Mouse (Mus musculus): Measurements from ENCODE around the gene Rwdd3.

Gene Rwdd3

DNA sequence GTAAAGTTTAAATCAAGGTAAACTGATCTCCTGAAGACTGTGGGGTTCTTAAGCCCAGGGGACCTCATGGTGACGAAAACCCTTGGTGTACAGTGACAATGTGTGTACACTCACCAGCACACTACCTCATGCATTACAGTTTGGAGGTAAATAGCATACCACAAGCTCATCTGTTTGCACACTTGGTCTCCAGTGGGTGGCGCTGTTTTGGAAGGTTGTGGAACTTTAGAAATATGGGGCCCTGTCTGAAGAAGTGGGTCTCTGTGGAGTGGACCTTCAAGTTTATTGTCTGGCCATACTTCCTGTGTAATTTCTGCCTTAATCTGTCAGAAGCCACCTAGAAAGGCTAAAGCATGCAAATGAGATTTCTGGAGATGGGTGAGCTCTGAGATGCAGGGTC, 9.8 kb downstream of the Rwdd3 start:
- no peak for DNase-seq (ENCODE audit: inconsistent age in 2 of 2, low spot score in 1 of 2)

DNA sequence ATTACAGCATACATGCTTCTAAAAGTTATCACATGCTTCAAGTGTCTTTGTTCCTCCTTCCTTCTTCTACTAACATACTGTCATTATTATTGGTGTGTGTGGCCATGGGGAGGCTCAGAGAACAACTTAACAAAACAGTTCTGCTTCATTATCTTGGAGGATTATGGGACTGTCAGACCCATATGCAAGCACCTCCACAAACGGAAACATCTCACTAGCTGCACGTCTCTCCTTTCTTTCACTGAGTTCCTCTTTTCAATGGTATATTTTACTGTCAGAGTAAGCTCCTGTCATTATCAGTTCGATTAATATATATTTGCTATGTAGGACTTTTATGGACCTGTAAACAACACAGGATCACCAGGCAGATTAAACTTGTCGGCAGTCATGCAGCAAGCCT, 11.1 kb downstream of the Rwdd3 start:
- DNase-seq (ENCODE audit: inconsistent age in 2 of 2, low spot score in 1 of 2) = no peak

DNA sequence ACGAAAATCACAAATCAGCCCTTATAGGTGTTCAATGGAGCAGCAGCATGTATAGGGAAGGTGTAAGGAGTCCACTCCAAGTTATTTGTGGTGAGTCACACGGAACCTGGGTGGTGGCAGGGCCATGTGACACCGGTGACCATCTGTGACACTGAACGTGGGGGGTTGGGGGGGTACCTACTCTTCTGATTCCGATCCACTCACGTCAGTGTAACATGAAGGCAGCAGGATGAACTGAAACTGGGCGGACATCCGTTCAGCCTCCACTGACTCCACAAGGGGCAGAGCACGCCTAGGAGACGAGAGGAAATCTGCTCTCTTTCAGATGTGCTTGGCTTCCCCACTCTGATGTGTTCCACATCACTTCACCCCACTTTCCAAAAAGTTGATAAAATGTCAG, 11.9 kb downstream of the Rwdd3 start:
- no peak for DNase-seq (ENCODE audit: inconsistent age in 2 of 2, low spot score in 1 of 2)

DNA sequence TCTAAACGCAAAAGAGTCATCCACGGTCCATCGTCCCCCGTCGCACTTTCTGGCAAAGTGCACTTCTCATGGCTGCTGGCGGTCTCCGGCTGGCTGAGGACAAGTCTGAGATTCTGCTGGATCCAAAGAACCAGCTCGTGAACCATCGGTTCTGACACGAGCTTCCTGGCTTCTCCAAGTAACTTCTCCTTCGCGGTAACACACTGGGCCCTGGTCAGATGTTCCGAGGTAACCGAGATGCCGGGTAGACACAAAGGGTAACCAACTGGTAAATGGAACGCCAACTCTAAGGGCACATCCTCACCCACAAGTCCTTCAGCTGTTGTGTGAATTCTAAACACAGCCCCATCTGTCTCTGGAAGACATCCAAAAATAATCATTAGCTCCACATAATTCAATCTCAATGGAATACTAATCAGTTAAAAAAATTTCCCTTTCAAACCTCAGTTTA, 12.6 kb downstream of the Rwdd3 start:
- DNase-seq (ENCODE audit: inconsistent age in 2 of 2, low spot score in 1 of 2) = no peak

DNA sequence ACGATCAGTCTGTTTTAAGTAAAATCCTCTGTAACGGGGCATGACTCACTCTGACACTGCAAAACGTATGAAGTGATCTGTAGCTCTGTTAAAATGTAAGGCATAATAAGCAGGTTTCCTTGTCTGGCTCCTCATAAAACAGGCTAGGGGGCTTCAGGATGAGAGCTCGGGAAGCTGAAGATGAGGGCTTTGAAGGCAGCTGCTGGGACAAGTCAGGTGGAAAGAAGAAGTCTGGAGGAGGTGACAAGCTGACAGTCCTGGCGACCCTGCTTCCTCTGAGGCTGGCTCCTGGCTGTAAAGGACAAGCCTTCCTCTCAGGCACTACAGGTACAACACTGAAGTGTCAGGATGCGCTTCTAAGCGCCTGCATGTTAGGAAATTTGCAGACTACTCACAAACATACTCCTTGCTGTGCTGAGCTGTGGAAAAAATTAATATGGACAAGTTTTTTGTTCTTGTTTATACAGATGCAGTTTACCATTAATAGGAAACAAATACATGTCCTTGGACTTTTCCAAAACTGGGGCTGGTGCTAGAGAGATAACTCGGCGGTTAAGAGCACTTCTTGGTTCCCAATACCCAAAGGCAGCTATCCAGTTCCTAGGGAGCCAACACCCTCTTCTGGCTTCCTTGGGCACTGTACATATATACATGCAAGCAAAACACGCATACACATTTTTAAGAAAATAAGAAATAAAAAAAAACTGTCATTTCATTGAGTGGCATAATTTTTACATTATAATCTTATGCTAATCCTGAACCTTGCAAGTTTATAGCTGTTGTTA, 13.8 kb downstream of the Rwdd3 start:
- DNase-seq (ENCODE audit: inconsistent age in 2 of 2, low spot score in 1 of 2) = peak in 1 of 2 experiments; percentile 31

DNA sequence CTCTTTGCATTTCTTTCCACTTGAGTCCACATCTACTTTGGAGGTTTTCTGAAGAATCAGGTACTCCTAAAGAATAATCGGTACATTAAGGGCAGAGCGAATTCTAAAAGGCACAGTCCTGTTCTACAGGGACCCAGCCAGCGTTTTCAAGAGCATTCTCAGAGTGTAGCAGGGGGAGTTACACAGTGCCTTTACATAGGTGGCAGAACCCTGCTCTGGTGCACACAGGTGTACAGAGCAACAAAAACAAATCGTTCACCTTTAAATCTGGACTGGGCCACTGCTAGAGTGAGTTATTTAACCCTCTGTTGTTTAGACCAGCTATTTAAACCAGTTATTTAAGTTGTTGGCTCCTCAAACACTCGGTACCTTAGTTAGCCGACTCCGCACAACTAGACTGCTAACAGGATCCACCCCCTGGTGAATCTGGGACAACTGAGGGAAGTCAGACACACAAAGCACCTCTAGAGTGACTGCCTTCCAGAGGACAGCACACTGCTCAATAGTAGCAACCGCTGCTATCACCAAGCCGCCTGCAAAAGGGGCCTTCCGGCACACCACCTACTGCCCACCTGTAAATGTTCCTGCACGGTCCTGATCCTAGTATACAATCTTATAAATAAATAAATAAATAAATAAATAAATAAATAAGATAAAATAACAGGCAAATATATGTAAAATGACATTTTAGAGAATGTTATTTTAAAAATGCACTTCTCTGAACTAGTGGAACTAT, 14.9 kb downstream of the Rwdd3 start:
- no peak for DNase-seq (ENCODE audit: inconsistent age in 2 of 2, low spot score in 1 of 2)

DNA sequence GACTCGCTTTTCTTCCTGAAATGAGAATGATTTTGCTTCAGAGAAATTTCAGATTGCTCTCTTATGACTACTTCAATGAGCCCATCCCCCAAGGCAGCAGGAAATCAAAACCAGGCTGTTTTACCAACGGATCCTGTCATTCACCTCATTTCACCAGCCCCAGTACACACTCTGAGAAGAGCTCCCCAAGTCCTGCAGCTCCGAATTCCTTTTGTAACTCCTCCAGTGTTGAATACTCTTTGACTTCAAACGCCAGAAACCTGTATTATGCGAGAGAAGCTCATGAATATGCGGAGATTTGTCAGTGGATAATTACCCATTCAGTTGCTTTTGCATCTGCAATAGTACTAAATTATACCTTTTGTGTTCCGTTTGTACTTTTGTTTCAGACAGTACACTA, 15.5 kb downstream of the Rwdd3 start:
- DNase-seq (ENCODE audit: inconsistent age in 2 of 2, low spot score in 1 of 2) = peak in 1 of 2 experiments; percentile 12

DNA sequence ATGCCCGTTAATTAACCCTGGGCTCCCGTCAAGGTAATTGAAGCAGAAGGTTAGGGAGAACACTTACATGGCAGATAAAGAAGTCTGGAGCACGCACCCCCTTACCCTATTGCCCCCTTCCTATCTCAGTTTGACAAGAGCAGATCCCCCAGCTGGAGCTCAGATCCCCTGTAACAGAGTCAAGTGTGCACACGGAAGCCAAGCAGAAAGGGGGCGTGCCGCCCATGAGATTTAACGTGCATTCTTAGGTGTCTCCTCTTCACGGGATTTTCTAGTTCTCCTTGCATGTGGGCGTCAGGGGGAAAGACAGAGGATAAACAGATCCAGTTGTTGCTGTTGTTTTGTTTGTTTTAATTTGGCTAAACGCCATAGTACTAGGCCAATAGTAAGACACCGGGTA, 37.6 kb downstream of the Rwdd3 start:
- no peak for DNase-seq (ENCODE audit: inconsistent age in 2 of 2, low spot score in 1 of 2)

DNA sequence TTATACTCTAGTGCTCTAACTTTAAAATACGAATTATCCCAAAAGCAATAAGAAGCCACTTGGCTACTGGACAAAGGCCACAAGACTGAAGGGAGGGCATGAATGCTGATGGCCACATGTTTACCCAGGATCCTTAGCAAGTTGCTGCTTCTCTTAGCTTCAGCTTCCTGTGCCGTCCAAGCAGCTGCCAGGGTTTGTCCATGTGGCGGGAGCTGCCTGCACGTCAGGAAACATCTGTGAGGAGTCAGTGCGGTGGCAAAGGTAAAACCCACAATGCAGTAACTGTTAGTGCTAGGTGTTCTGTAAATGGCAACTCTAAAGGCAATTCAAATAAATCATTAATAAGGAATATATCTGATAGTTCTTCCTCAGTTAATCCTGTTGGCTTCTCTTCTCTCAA, 38.5 kb downstream of the Rwdd3 start:
- no peak for DNase-seq (ENCODE audit: inconsistent age in 2 of 2, low spot score in 1 of 2)

DNA sequence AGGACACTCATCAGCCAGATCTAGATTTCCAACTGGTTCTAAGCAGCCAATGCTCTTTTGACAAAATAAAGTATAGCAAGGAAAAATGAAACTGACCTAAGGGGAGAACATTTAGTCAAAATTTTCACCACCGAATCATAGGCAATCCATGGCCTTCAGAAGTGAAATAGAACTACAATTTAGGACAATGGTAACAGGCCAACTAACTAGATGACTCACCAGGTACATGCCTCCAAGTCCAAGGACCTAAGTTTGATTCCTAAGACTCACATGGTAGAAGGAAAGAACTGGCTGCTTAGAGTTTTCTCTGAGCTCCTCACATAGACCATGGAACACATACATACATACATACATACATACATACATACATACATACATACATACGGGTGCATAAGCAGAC, 44.3 kb downstream of the Rwdd3 start:
- DNase-seq (ENCODE audit: inconsistent age in 2 of 2, low spot score in 1 of 2) = peak in 1 of 2 experiments; percentile 31

DNA sequence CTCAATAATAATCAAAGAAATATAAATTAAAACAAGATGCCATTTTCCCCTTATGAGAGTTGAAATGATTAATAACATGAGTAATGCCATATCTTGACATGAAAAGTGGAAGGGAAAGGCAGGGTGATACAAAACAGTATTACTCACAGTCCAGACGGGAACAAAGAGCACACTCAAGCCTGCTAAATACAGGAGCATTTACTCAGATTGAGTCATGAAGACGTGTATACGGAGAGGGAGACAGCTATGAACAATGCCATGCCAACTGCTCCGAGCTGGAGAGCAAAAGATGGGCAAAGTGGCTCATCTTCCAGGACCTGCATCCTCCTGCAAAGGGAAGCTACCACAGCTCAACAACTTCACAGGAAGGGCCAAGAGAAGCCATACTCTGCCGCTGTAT, 45.0 kb downstream of the Rwdd3 start:
- peak in 1 of 2 experiments; percentile 35 for DNase-seq (ENCODE audit: inconsistent age in 2 of 2, low spot score in 1 of 2)

DNA sequence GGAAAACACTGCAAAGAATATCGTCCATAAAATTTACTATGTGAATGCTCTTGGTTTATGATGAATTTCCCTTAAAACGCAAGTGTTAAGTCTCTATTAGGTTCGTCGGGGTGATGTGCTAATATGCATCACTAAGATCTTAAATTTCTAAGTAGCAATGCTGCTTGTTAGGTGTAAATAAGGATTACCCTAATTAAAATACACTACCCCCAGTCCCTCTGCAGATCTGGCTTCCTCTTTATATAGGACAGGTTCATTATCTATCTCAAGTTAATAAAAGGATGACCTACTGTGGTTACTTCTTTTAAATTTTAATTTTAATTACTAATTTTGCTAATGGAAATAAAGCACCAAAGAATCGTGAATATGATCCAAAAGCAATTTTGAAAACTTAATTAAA, 50.4 kb downstream of the Rwdd3 start:
- DNase-seq (ENCODE audit: inconsistent age in 2 of 2, low spot score in 1 of 2) = no peak

DNA sequence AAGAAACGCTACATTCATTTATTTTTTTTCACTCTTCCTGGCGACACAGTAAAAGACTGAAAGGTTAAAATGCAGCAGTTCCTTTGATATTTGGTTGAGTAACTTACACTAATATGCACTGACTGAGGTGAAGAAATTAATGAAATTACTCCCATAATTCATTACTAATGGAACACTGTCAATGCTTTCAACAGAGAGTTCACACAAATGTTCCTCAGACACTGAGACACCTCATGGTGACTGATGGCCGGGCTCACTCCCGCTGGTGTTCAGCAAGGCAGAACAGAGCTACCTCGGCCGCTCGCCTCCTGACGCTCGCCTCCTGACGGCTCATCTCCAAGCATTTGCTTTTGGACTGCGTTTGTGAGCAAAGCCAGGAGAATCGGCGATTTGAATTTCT, 54.9 kb downstream of the Rwdd3 start:
- no peak for DNase-seq (ENCODE audit: inconsistent age in 2 of 2, low spot score in 1 of 2)

DNA sequence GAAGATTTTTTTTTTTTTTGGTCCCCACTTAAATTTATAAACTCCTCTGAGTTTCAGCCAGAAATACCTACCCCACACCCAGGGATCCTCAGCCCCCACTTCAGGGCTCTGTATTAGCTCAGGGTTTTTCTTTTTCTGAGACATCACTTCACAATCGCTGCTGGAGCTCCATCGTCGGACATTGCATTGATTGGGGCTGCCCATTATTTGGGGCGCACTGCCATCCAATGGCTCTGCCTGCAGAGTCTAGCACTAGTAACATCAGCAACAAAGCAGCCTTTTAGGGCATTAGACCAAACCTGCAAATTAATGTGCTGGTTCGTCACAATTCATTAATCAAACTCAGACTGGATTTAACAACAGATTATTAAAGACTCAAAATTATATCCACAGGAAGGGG, 55.4 kb downstream of the Rwdd3 start:
- DNase-seq (ENCODE audit: inconsistent age in 2 of 2, low spot score in 1 of 2) = no peak

DNA sequence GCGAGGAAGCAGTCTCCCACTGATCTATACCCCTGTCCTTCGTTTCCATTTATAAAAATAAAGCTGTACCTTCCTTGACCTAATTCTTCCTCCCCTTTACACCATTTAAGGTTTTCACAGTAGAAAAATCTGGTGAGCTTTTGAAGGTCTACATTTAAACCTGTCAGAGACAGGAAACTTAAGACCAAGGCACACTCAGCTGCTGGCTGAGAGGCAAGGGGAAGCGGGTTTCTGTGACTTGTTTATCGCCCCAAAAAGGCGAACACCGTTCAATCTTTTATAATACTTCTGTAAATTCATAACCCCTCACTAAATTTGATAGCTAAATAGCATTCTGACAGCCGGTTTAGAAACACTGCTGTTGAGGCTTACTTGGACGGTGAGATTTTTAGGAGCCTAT, 60.4 kb downstream of the Rwdd3 start:
- no peak for DNase-seq (ENCODE audit: inconsistent age in 2 of 2, low spot score in 1 of 2)

DNA sequence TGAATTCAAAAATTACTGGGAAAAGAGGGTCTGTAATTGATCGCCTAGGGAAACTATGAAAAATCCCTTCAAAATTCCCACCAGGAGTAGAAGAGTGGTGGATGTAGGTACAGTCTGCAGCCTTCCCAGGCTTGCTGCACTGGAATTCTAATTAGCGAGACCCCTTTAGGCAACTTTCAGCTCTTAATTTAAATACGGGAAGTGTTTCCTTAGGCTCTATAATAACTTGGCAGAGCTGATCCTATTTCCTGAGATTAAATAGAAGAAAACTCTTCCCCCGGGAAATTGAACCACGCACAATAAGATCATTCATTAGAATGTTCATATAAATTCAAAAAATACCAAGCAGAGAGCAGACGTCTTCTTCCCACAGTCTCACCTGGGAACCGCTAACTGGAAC, 61.1 kb downstream of the Rwdd3 start:
- no peak for DNase-seq (ENCODE audit: inconsistent age in 2 of 2, low spot score in 1 of 2)

DNA sequence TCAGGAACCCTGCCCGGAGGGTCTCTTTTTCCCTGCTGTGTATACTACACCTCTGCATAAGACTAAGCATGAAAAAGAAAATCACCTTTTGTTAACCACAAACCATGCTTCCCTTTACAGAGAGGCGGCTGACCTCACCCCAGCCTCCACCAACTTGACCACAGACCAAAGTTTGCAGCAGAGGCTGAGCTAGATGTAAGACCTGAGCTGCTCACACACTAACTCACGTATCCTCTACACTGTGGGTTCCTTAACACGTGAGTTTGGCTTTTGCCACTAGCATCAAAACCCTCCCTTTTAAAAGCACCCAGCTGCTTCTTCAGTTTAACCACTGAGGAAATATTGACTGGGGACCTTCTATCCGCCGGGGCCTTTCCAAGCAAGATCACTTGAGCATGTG, 64.0 kb downstream of the Rwdd3 start:
- DNase-seq (ENCODE audit: inconsistent age in 2 of 2, low spot score in 1 of 2) = no peak

DNA sequence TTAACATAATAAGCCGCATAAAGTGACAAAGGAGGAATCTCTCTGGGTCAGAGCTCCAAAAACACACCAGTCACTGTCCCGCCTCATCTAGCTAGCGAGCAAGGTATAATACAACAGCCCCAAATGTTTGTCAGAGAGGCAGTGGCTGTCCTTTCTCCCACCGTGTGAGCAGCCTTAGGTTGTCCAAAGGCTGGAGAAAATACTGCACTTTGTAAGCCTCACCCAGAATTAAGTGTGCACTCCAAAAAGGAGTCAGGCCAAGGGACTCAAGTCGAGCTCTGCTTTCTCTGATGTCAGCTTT, 66.1 kb downstream of the Rwdd3 start:
- DNase-seq (ENCODE audit: inconsistent age in 2 of 2, low spot score in 1 of 2) = no peak
